Mouse (Mus musculus): ENCODE measurements around the gene Ovch2. TPM values are rescaled to one million over a fixed set of nuclear protein-coding genes. Genes with fewer than 3 reads are reported as not detected.
A peak's percentile ranks its signal among the peaks of the same experiment; 100 is the strongest.

The Ovch2 gene
- polyA plus RNA-seq, 1 experiment from 2014 or later = not detected

- H3K9ac ChIP-seq (ENCODE audit: low read depth, low read length) = no peak overlapping the region
- H3K9me3 ChIP-seq (ENCODE audit: control insufficient read depth, low read length) = no peaks in the 10 kb centered on the region
- H3K36me3 ChIP-seq (ENCODE audit: control insufficient read depth, insufficient read depth, low read length) = no peaks in the 10 kb centered on the region
- H3K27ac ChIP-seq (ENCODE audit: low read depth, low read length) = no peak overlapping the region
- peak; percentile 15; the same call in 1 of the 2 replicates for ATAC-seq (ENCODE audit: low FRiP score, low TSS enrichment)
- 3% methylated on average over 3 of the region's 3 CpGs for WGBS
- no peaks in the 10 kb centered on the region for H3K4me1 ChIP-seq (ENCODE audit: control insufficient read depth, insufficient read depth, low read length)
- H3K4me3 ChIP-seq (ENCODE audit: low read length) = no peak overlapping the region
- H3K27me3 ChIP-seq (ENCODE audit: control insufficient read depth, insufficient read depth, low read length) = no peaks in the 10 kb centered on the region
- no peak overlapping the region for H3K4me2 ChIP-seq (replicated peaks; ENCODE audit: low read depth, low read length)
Measured at GRCm38 (mm10) chr7:107749270-107749669, 51.7 kb downstream of the Ovch2 start.

- WGBS = 18% methylated on average over 2 of the region's 2 CpGs
- no peaks in the 10 kb centered on the region for H3K9me3 ChIP-seq (ENCODE audit: control insufficient read depth, low read length)
- no peaks in the 10 kb centered on the region for H3K36me3 ChIP-seq (ENCODE audit: control insufficient read depth, insufficient read depth, low read length)
- H3K27ac ChIP-seq (ENCODE audit: low read depth, low read length) = no peak overlapping the region
- H3K27me3 ChIP-seq (ENCODE audit: control insufficient read depth, insufficient read depth, low read length) = no peaks in the 10 kb centered on the region
- no peaks in the 10 kb centered on the region for H3K4me1 ChIP-seq (ENCODE audit: control insufficient read depth, insufficient read depth, low read length)
- no peak overlapping the region for H3K9ac ChIP-seq (ENCODE audit: low read depth, low read length)
- H3K4me3 ChIP-seq (ENCODE audit: low read length) = no peak overlapping the region
- H3K4me2 ChIP-seq (replicated peaks; ENCODE audit: low read depth, low read length) = no peak overlapping the region
- ATAC-seq (ENCODE audit: low FRiP score, low TSS enrichment) = no peak
Measured at GRCm38 (mm10) chr7:107747954-107748353, 53.1 kb downstream of the Ovch2 start.

GRCm38 (mm10) chr7:107747476-107747875 is 53.5 kb downstream of the Ovch2 start:
- no peaks in the 10 kb centered on the region for H3K4me1 ChIP-seq (ENCODE audit: control insufficient read depth, insufficient read depth, low read length)
- ATAC-seq (ENCODE audit: low FRiP score, low TSS enrichment) = no peak

DNA sequence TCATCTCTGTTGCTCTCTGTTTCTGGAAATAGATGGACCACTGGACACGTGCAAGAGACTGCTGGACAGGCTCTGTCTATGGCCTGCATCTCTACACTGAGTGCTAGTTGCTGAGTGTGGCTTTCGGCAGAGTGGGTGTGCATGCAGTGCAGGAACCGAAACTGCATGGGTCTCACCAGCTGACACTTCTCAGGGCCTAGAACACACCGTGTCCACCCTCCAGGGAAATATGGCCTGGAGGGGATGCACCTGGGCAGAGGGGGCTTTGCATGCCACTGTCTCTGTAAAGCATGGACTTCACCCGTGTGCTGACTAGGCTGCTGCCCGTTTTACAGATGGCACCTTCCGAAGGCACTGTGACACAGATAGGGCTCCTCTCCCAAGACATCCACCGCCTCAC is 55.0 kb downstream of the Ovch2 start:
- H3K9ac ChIP-seq (ENCODE audit: low read depth, low read length) = no peak overlapping the region
- WGBS = 91% methylated on average over 8 of the region's 8 CpGs
- no peaks in the 10 kb centered on the region for H3K27me3 ChIP-seq (ENCODE audit: control insufficient read depth, insufficient read depth, low read length)
- no peak for ATAC-seq (ENCODE audit: low FRiP score, low TSS enrichment)
- no peak overlapping the region for H3K4me2 ChIP-seq (replicated peaks; ENCODE audit: low read depth, low read length)
- no peak overlapping the region for H3K4me3 ChIP-seq (ENCODE audit: low read length)
- no peaks in the 10 kb centered on the region; the same call in 1 of the 2 replicates for H3K36me3 ChIP-seq (ENCODE audit: control insufficient read depth, insufficient read depth, low read length)
- H3K27ac ChIP-seq (ENCODE audit: low read depth, low read length) = no peak overlapping the region
- H3K9me3 ChIP-seq (ENCODE audit: control insufficient read depth, low read length) = no peaks in the 10 kb centered on the region
- no peaks in the 10 kb centered on the region for H3K4me1 ChIP-seq (ENCODE audit: control insufficient read depth, insufficient read depth, low read length)

More at GRCm38 (mm10) chr7:107747476-107747875, 53.5 kb downstream of the Ovch2 start:
- Histone ChIP-seq H3K27me3 (ENCODE audit: control insufficient read depth, insufficient read depth, low read length) (no peaks in the 10 kb centered on the region), H3K36me3 (ENCODE audit: control insufficient read depth, insufficient read depth, low read length) (no peaks in the 10 kb centered on the region), H3K4me3 (ENCODE audit: low read length) (no peak overlapping the region), H3K9me3 (ENCODE audit: control insufficient read depth, low read length) (no peaks in the 10 kb centered on the region), H3K9ac (ENCODE audit: low read depth, low read length) (no peak overlapping the region), H3K4me2 (replicated peaks; ENCODE audit: low read depth, low read length) (no peak overlapping the region), H3K27ac (ENCODE audit: low read depth, low read length) (no peak overlapping the region)
- 89% methylated on average over 9 of the region's 9 CpGs for WGBS

- no peaks in the 10 kb centered on the region for H3K9me3 ChIP-seq (ENCODE audit: control insufficient read depth, low read length)
- ATAC-seq (ENCODE audit: low FRiP score, low TSS enrichment) = no peak
- H3K36me3 ChIP-seq (ENCODE audit: control insufficient read depth, insufficient read depth, low read length) = no peaks in the 10 kb centered on the region; the same call in 1 of the 2 replicates
- 75% methylated on average over 2 of the region's 2 CpGs for WGBS
- H3K9ac ChIP-seq (ENCODE audit: low read depth, low read length) = no peak overlapping the region
- no peaks in the 10 kb centered on the region for H3K27me3 ChIP-seq (ENCODE audit: control insufficient read depth, insufficient read depth, low read length)
- no peak overlapping the region for H3K4me3 ChIP-seq (ENCODE audit: low read length)
- no peaks in the 10 kb centered on the region for H3K4me1 ChIP-seq (ENCODE audit: control insufficient read depth, insufficient read depth, low read length)
- no peak overlapping the region for H3K4me2 ChIP-seq (replicated peaks; ENCODE audit: low read depth, low read length)
- H3K27ac ChIP-seq (ENCODE audit: low read depth, low read length) = no peak overlapping the region
Measured at GRCm38 (mm10) chr7:107745111-107745510, 55.9 kb downstream of the Ovch2 start.

DNA sequence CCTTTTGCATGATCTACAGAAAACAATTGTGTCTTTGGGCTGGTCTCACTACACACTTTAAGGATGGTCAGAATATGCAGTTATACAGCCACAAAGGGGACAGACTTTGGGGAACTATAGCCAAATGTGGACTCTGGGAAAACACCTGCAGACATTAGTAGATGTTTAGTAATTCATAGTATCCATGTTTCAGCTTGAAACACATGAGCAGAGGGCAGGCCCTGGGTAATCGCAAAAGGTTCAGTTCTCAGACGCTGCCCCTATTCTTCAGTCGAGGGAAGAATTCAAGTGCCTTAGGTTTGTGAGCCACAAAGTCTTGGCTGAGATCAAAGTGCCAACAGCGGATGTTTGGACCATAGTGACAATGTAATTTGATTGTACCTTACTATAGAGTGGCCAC is 56.6 kb downstream of the Ovch2 start:
- no peaks in the 10 kb centered on the region; the same call in 1 of the 2 replicates for H3K36me3 ChIP-seq (ENCODE audit: control insufficient read depth, insufficient read depth, low read length)
- H3K4me2 ChIP-seq (replicated peaks; ENCODE audit: low read depth, low read length) = no peak overlapping the region
- 91% methylated on average over 4 of the region's 4 CpGs for WGBS
- no peak for ATAC-seq (ENCODE audit: low FRiP score, low TSS enrichment)
- no peak overlapping the region for H3K4me3 ChIP-seq (ENCODE audit: low read length)
- H3K4me1 ChIP-seq (ENCODE audit: control insufficient read depth, insufficient read depth, low read length) = no peaks in the 10 kb centered on the region
- no peaks in the 10 kb centered on the region for H3K9me3 ChIP-seq (ENCODE audit: control insufficient read depth, low read length)
- no peaks in the 10 kb centered on the region for H3K27me3 ChIP-seq (ENCODE audit: control insufficient read depth, insufficient read depth, low read length)
- no peak overlapping the region for H3K27ac ChIP-seq (ENCODE audit: low read depth, low read length)
- no peak overlapping the region for H3K9ac ChIP-seq (ENCODE audit: low read depth, low read length)

DNA sequence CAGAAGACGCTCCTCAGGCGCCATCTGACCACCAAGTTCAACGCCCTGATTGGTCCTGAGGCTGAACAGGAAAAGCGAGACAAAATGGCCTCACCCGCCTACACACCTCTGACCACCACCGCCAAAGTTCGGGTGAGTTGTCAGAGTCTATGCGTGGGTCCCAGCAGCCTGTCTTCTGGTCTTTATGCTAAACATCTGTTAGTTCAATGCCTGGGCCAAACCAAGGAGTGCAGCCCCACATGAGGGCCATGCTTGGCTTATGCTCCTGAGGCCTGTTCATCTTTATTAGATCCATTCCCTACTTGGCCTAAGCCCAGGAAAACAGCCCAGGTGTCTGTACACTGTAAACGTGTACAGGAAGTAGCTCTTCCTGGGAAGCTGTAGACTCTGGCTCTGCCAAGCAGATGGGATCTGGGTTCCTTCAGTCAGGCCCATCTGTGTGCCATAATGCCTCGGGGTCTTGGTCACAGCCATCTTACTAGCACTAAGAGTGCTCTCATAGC is 58.0 kb downstream of the Ovch2 start:
- Histone ChIP-seq H3K27ac (ENCODE audit: low read depth, low read length) (no peak overlapping the region), H3K4me3 (ENCODE audit: low read length) (no peak overlapping the region), H3K4me1 (ENCODE audit: control insufficient read depth, insufficient read depth, low read length) (no peaks in the 10 kb centered on the region), H3K36me3 (ENCODE audit: control insufficient read depth, insufficient read depth, low read length) (no peaks in the 10 kb centered on the region; the same call in 1 of the 2 replicates), H3K9ac (ENCODE audit: low read depth, low read length) (no peak overlapping the region), H3K27me3 (ENCODE audit: control insufficient read depth, insufficient read depth, low read length) (no peaks in the 10 kb centered on the region), H3K9me3 (ENCODE audit: control insufficient read depth, low read length) (no peaks in the 10 kb centered on the region), H3K4me2 (replicated peaks; ENCODE audit: low read depth, low read length) (no peak overlapping the region)
- WGBS = 88% methylated on average over 10 of the region's 10 CpGs
- ATAC-seq (ENCODE audit: low FRiP score, low TSS enrichment) = no peak

GRCm38 (mm10) chr7:107738726-107739125 is 62.3 kb downstream of the Ovch2 start:
- Histone ChIP-seq H3K4me3 (ENCODE audit: low read length) (no peak overlapping the region), H3K9me3 (ENCODE audit: control insufficient read depth, low read length) (no peaks in the 10 kb centered on the region), H3K27me3 (ENCODE audit: control insufficient read depth, insufficient read depth, low read length) (no peaks in the 10 kb centered on the region), H3K27ac (ENCODE audit: low read depth, low read length) (no peak overlapping the region), H3K36me3 (ENCODE audit: control insufficient read depth, insufficient read depth, low read length) (no peaks in the 10 kb centered on the region; the same call in 1 of the 2 replicates), H3K9ac (ENCODE audit: low read depth, low read length) (no peak overlapping the region), H3K4me2 (replicated peaks; ENCODE audit: low read depth, low read length) (no peak overlapping the region), H3K4me1 (ENCODE audit: control insufficient read depth, insufficient read depth, low read length) (no peaks in the 10 kb centered on the region)
- WGBS = 37% methylated on average over 2 of the region's 2 CpGs
- no peak for ATAC-seq (ENCODE audit: low FRiP score, low TSS enrichment)

DNA sequence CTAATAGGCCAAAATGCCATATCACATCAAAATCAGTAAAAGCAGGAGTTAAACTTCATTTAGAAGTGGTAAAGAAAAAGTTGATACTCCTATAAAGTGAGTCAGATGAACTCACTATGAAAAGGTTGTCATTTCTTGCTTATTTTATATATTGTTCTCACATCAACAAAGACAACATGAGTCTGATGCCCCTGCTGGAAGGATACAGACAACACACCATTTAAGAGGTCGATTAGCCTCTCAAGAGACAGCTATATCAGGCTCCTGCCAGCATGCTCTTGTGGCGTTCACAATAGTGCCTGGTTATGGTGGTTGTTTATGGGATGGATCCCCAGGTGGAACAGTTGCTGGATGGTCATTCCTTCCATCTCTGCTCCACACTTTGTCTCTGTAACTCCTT is 67.8 kb downstream of the Ovch2 start:
- Histone ChIP-seq H3K27ac (ENCODE audit: low read depth, low read length) (no peak overlapping the region), H3K4me2 (replicated peaks; ENCODE audit: low read depth, low read length) (no peak overlapping the region), H3K4me1 (ENCODE audit: control insufficient read depth, insufficient read depth, low read length) (no peaks in the 10 kb centered on the region), H3K36me3 (ENCODE audit: control insufficient read depth, insufficient read depth, low read length) (peaks cover 3% of the 10 kb centered on the region; the same call in 1 of the 2 replicates), H3K4me3 (ENCODE audit: low read length) (no peak overlapping the region), H3K27me3 (ENCODE audit: control insufficient read depth, insufficient read depth, low read length) (no peaks in the 10 kb centered on the region), H3K9ac (ENCODE audit: low read depth, low read length) (no peak overlapping the region), H3K9me3 (ENCODE audit: control insufficient read depth, low read length) (no peaks in the 10 kb centered on the region)
- ATAC-seq (ENCODE audit: low FRiP score, low TSS enrichment) = no peak
- 65% methylated on average over 2 of the region's 2 CpGs for WGBS

Data from kidney, embryonic 14.5 days (tissue).